In the genomic region with DNA sequence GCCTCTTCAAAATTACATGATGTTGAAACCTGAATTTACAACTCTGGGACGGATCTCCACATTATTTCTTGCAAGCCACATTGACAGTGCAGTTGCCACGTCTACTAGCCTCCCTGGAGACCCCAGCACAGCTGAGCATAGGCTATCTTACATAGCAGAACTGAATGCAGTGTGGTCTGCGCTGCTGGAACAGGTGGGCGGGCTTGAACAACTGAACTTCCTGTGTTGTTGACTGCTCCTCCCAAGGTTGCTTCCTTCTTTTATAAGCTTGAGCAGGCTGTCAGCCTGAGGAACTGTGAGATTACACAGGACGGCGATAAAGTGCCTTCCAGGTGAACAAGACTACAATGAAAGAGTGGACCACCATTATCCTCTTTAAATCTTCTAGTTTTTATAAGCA, we compare ENCODE assay signal across 13 mouse cellular contexts. TPM values are rescaled to one million over a fixed set of nuclear protein-coding genes. Genes with fewer than 3 reads are reported as not detected.
A peak's percentile ranks its signal among the peaks of the same experiment; 100 is the strongest.
DNase-seq lines count a peak whose midpoint lies in the region; ATAC-seq and TF ChIP-seq lines count a peak whose summit lies in the region.
"Had no signal": no experiment of that assay in that cellular context is flagged by ENCODE, and none has a peak within 500 bp of the region (broad histone marks: within the 10 kb centered on the region; RNA-seq: fewer than 3 reads in every experiment).

No protein-coding gene starts in this region.

- no peak for TF ChIP-seq CTCF in liver, postnatal 0 days (IDR thresholded peaks at IDR 0.05; ENCODE audit: low read depth)
- no peak for TF ChIP-seq CTCF in CH12.LX (conservative IDR thresholded peaks at IDR 0.05 in 1 of 2, IDR thresholded peaks at IDR 0.05 in 1 of 2; ENCODE audit: low read depth in 2 of 2, low read length in 2 of 2)
- TF ChIP-seq CTCF in lung, postnatal 0 days (IDR thresholded peaks at IDR 0.05): no peak

- no peak for TF ChIP-seq POLR2A in CH12.LX (IDR thresholded peaks at IDR 0.05; ENCODE audit: low read depth, low read length)

- H3K27me3 ChIP-seq in liver, postnatal 0 days (ENCODE audit: insufficient read depth, low read length): no peaks in the 10 kb centered on the region
- H3K27me3 ChIP-seq in liver, embryonic 11.5 days (replicated peaks; ENCODE audit: control insufficient read depth, insufficient read depth, low read length): no peaks in the 10 kb centered on the region
- H3K27me3 ChIP-seq in CH12.LX (replicated peaks): no peaks in the 10 kb centered on the region
- H3K27me3 ChIP-seq in lung, postnatal 0 days (replicated peaks; ENCODE audit: insufficient read depth, low read length): no peaks in the 10 kb centered on the region
- H3K27me3 ChIP-seq: forebrain, embryonic 15.5 days; neural tube, embryonic 15.5 days had no signal

- H3K4me1 ChIP-seq in liver, postnatal 0 days (ENCODE audit: insufficient read depth): no peaks in the 10 kb centered on the region
- H3K4me1 ChIP-seq in liver, embryonic 11.5 days (replicated peaks; ENCODE audit: control insufficient read depth, insufficient read depth, low read length): peaks cover 4% of the 10 kb centered on the region
- H3K4me1 ChIP-seq in CH12.LX (ENCODE audit: control insufficient read depth in 1 of 2, insufficient read depth in 2 of 2): peaks cover 0 to 5% of the 10 kb centered on the region in 2 experiments; a peak in 2 of 4 replicates
- H3K4me1 ChIP-seq in lung, postnatal 0 days (ENCODE audit: insufficient read depth, low read depth, low read length): peaks cover 4% of the 10 kb centered on the region; the same call in 1 of the 2 replicates
- H3K4me1 ChIP-seq: forebrain, embryonic 15.5 days; neural tube, embryonic 15.5 days had no signal

- in situ Hi-C loops in CH12.LX (cut with MboI; ENCODE audit: low pct_ligation_motif_present, low pct_unique_long_range_greater_than_20kb, low sequenced_read_pairs): no loop called here

- no peak overlapping the region for H3K4me3 ChIP-seq in liver, postnatal 0 days (ENCODE audit: low read depth, low read length)
- no peak overlapping the region for H3K4me3 ChIP-seq in liver, embryonic 11.5 days (ENCODE audit: low read depth, low read length)
- no peak overlapping the region for H3K4me3 ChIP-seq in CH12.LX (replicated peaks in 1 of 3; ENCODE audit: low read depth in 2 of 3, low read length in 2 of 3, poor library complexity in 1 of 3)
- no peak overlapping the region for H3K4me3 ChIP-seq in lung, postnatal 0 days (ENCODE audit: low read depth, low read length)
- H3K4me3 ChIP-seq: forebrain, embryonic 15.5 days; neural tube, embryonic 15.5 days had no signal

- H3K9ac ChIP-seq in liver, postnatal 0 days (replicated peaks): no peak overlapping the region
- no peak overlapping the region for H3K9ac ChIP-seq in liver, embryonic 11.5 days (ENCODE audit: low read depth, low read length)
- H3K9ac ChIP-seq in CH12.LX (ENCODE audit: insufficient read depth, low read depth): no peak overlapping the region
- H3K9ac ChIP-seq in lung, postnatal 0 days (replicated peaks; ENCODE audit: low read depth): no peak overlapping the region
- H3K9ac ChIP-seq: forebrain, embryonic 15.5 days; neural tube, embryonic 15.5 days had no signal

- TF ChIP-seq RAD21 in CH12.LX (IDR thresholded peaks at IDR 0.05; ENCODE audit: low read depth, low read length): no peak

- no peak overlapping the region for H3K27ac ChIP-seq in liver, postnatal 0 days (ENCODE audit: low read depth)
- no peak overlapping the region for H3K27ac ChIP-seq in liver, embryonic 11.5 days (ENCODE audit: low read depth, low read length)
- no peak overlapping the region for H3K27ac ChIP-seq in CH12.LX (ENCODE audit: insufficient read depth, low read depth)
- no peak overlapping the region for H3K27ac ChIP-seq in lung, postnatal 0 days (ENCODE audit: low read length)
- H3K27ac ChIP-seq: forebrain, embryonic 15.5 days; neural tube, embryonic 15.5 days had no signal

- TF ChIP-seq EP300 in liver, postnatal 0 days (IDR thresholded peaks at IDR 0.05; ENCODE audit: low read depth): no peak
- TF ChIP-seq EP300 in CH12.LX (IDR thresholded peaks at IDR 0.05; ENCODE audit: low read length): no peak
- no peak for TF ChIP-seq EP300 in lung, postnatal 0 days (IDR thresholded peaks at IDR 0.05)

- H3K36me3 ChIP-seq in liver, postnatal 0 days (replicated peaks; ENCODE audit: insufficient read depth, low read length): no peaks in the 10 kb centered on the region
- H3K36me3 ChIP-seq in liver, embryonic 11.5 days (ENCODE audit: control insufficient read depth, insufficient read depth, low read length): no peaks in the 10 kb centered on the region
- H3K36me3 ChIP-seq in CH12.LX (replicated peaks in 1 of 2; ENCODE audit: control insufficient read depth in 1 of 2, insufficient read depth in 1 of 2, low read length in 1 of 2): no peaks in the 10 kb centered on the region
- H3K36me3 ChIP-seq in lung, postnatal 0 days (ENCODE audit: insufficient read depth, low read length): no peaks in the 10 kb centered on the region
- H3K36me3 ChIP-seq: forebrain, embryonic 15.5 days; neural tube, embryonic 15.5 days had no signal

- no peak overlapping the region for H3K4me2 ChIP-seq in liver, postnatal 0 days (ENCODE audit: low read depth, low read length)
- no peak overlapping the region for H3K4me2 ChIP-seq in liver, embryonic 11.5 days
- H3K4me2 ChIP-seq in CH12.LX (ENCODE audit: insufficient read depth, low read depth, poor library complexity, severe bottlenecking): peak overlapping the region; percentile 4; the same call in 1 of the 2 replicates
- no peak overlapping the region for H3K4me2 ChIP-seq in lung, postnatal 0 days (replicated peaks; ENCODE audit: low read depth, low read length)
- H3K4me2 ChIP-seq: forebrain, embryonic 15.5 days; neural tube, embryonic 15.5 days had no signal

- DNase-seq in liver, postnatal 0 days: peak; percentile 31
- no peak for DNase-seq in liver, embryonic 11.5 days (ENCODE audit: low spot score)
- peak; percentile 26 for DNase-seq in CH12.LX (ENCODE audit: extremely low read depth)
- no peak for DNase-seq in lung, postnatal 0 days (ENCODE audit: low spot score)
- DNase-seq in thymus, postnatal 14 days: peak; percentile 42
- no peak for DNase-seq in heart, adult 8-10 months (ENCODE audit: low spot score)
- no peak for DNase-seq in gastrocnemius, postnatal 4 days (ENCODE audit: low spot score in 2 of 2)
- DNase-seq: cerebellum, adult 8-10 months; gastrocnemius, postnatal 14 days; layer of hippocampus, adult 9-11 months; left cerebral cortex, postnatal 4 days had no signal

- H3K9me3 ChIP-seq in liver, postnatal 0 days (ENCODE audit: low read length): no peaks in the 10 kb centered on the region
- H3K9me3 ChIP-seq in liver, embryonic 11.5 days (ENCODE audit: control insufficient read depth, low read length): no peaks in the 10 kb centered on the region
- H3K9me3 ChIP-seq in CH12.LX (replicated peaks; ENCODE audit: low read length): no peaks in the 10 kb centered on the region
- H3K9me3 ChIP-seq in lung, postnatal 0 days (ENCODE audit: low read length): no peaks in the 10 kb centered on the region
- H3K9me3 ChIP-seq: forebrain, embryonic 15.5 days; neural tube, embryonic 15.5 days had no signal

- no peaks in the 10 kb centered on the region for H3K79me2 ChIP-seq in CH12.LX (replicated peaks; ENCODE audit: control insufficient read depth, extremely low read depth, insufficient read depth, poor library complexity, severe bottlenecking)

- ATAC-seq in liver, postnatal 0 days: peak; percentile 35; the same call in 1 of the 2 replicates
- no peak for ATAC-seq in liver, embryonic 11.5 days (replicated peaks; ENCODE audit: low FRiP score)
- peak; percentile 37; the same call in 1 of the 2 replicates for ATAC-seq in lung, postnatal 0 days
- ATAC-seq: forebrain, embryonic 15.5 days had no signal

- WGBS in liver, postnatal 0 days (ENCODE audit: insufficient replicate concordance): 19% methylated on average over 6 of the region's 6 CpGs
- whole genome bisulfite sequencing in liver, embryonic 11.5 days: 40% methylated on average over 6 of the region's 6 CpGs
- WGBS in lung, postnatal 0 days: 51% methylated on average over 6 of the region's 6 CpGs

- dilution Hi-C loops in CH12.LX (cut with MboI; ENCODE audit: extremely low pct_ligation_motif_present, extremely low pct_unique_long_range_greater_than_20kb, low sequenced_read_pairs): no loop called here

TF ChIP-seq in CH12.LX, 34 proteins besides CTCF, POLR2A, EP300 and RAD21 (continues in another document):
- TF ChIP-seq MAFK (IDR thresholded peaks at IDR 0.05; ENCODE audit: insufficient replicate concordance, low read length) (no peak), NELFE (IDR thresholded peaks at IDR 0.05; ENCODE audit: low read depth, low read length) (no peak), MEF2A (IDR thresholded peaks at IDR 0.05; ENCODE audit: borderline replicate concordance, low read depth, low read length) (no peak), ELF1 (IDR thresholded peaks at IDR 0.05; ENCODE audit: low read depth, low read length) (no peak)

RNA-seq across cellular contexts. Expression of a gene that starts 38.6 kb away (rescaled TPM):
- polyA plus RNA-seq in liver, postnatal 0 days (2015; fragmentation: Nextera tagmentation; extraction: Ambion mirVana): 64.4 and 66.6 TPM in 2 replicates
- 98.6 and 105 TPM in 2 replicates for polyA plus RNA-seq in liver, embryonic 11.5 days (2014; fragmentation: Nextera tagmentation; extraction: Ambion mirVana)
- 18.4 and 20.4 TPM in 2 replicates for total RNA-seq in CH12.LX (2012; rRNA removed)
- total RNA-seq in CH12.LX (2014; rRNA removed): 43.1 and 47.7 TPM in 2 replicates
- polyA plus RNA-seq in CH12.LX (2012; ENCODE audit: insufficient read length, low read depth): 31.4 and 34.8 TPM in 2 replicates
- polyA plus RNA-seq in lung, postnatal 0 days (2015; fragmentation: Nextera tagmentation; extraction: Ambion mirVana): 156 and 164 TPM in 2 replicates
- total RNA-seq in heart, adult 8-10 months (2022): 10 to 100 TPM; 44.4 to 56.4 (median 47.0) TPM
- total RNA-seq in gastrocnemius, postnatal 4 days (2021): 10 to 100 TPM; 27.9 to 29.9 TPM

RNA-seq across cellular contexts. Expression of a gene that starts 38.8 kb away (rescaled TPM):
- polyA plus RNA-seq in liver, postnatal 0 days (2015; fragmentation: Nextera tagmentation; extraction: Ambion mirVana): 13.2 and 14.8 TPM in 2 replicates
- polyA plus RNA-seq in liver, embryonic 11.5 days (2014; fragmentation: Nextera tagmentation; extraction: Ambion mirVana): 30.7 and 31.3 TPM in 2 replicates
- total RNA-seq in CH12.LX (2012; rRNA removed) (33.6 and 38.3 TPM in 2 replicates), CH12.LX (2014; rRNA removed) (70.8 and 73.0 TPM in 2 replicates)
- 34.4 and 37.6 TPM in 2 replicates for polyA plus RNA-seq in CH12.LX (2012; ENCODE audit: insufficient read length, low read depth)
- polyA plus RNA-seq in lung, postnatal 0 days (2015; fragmentation: Nextera tagmentation; extraction: Ambion mirVana): 17.5 and 18.3 TPM in 2 replicates
- 1 to 10 TPM; 2.0 to 4.1 (median 3.5) TPM for total RNA-seq in heart, adult 8-10 months (2022)
- total RNA-seq in gastrocnemius, postnatal 4 days (2021): 1 to 10 TPM; 4.5 to 5.8 TPM

RNA-seq across cellular contexts. Expression of a gene that starts 43.5 kb away (rescaled TPM):
- 1.4 and 1.7 TPM in 2 replicates for polyA plus RNA-seq in liver, postnatal 0 days (2015; fragmentation: Nextera tagmentation; extraction: Ambion mirVana)
- 7.1 and 7.9 TPM in 2 replicates for polyA plus RNA-seq in liver, embryonic 11.5 days (2014; fragmentation: Nextera tagmentation; extraction: Ambion mirVana)
- total RNA-seq in CH12.LX (2012; rRNA removed): 0.50 and 0.85 TPM in 2 replicates
- 0.52 and 0.55 TPM in 2 replicates for total RNA-seq in CH12.LX (2014; rRNA removed)
- 0.80 and 0.86 TPM in 2 replicates for polyA plus RNA-seq in CH12.LX (2012; ENCODE audit: insufficient read length, low read depth)
- polyA plus RNA-seq in lung, postnatal 0 days (2015; fragmentation: Nextera tagmentation; extraction: Ambion mirVana): 9.5 and 10.5 TPM in 2 replicates
- total RNA-seq in heart, adult 8-10 months (2022): 10 to 100 TPM; 31.0 to 35.6 (median 32.5) TPM
- 10 to 100 TPM; 17.5 to 18.2 TPM for total RNA-seq in gastrocnemius, postnatal 4 days (2021)

Comparison
In these comparisons a context has a peak if more than half of its experiments do, and no peak if none do; other contexts are left out.
1. DNase-seq: peak in liver, postnatal 0 days (single experiment), CH12.LX (single experiment) and thymus, postnatal 14 days (single experiment); none in liver, embryonic 11.5 days (single experiment), lung, postnatal 0 days (single experiment), heart, adult 8-10 months (single experiment) and gastrocnemius, postnatal 4 days (0 of 2).